Mouse (Mus musculus): Measurements from ENCODE around the gene Ttyh2.

- TF ChIP-seq CTCF (IDR thresholded peaks at IDR 0.05; ENCODE audit: low read depth), result no peak
- no peak for TF ChIP-seq EP300 (IDR thresholded peaks at IDR 0.05; ENCODE audit: low read depth)
Measured at GRCm38 (mm10) chr11:114694451-114694850, 19.2 kb downstream of the Ttyh2 start.

Measured in heart, postnatal 0 days (tissue).